Mouse (Mus musculus) gastrocnemius, postnatal 36 days (tissue): Measurements from ENCODE around the gene Ppara. TPM values are rescaled to one million over a fixed set of nuclear protein-coding genes. Genes with fewer than 3 reads are reported as not detected.
A peak's percentile ranks its signal among the peaks of the same experiment; 100 is the strongest.

ENCODE experiments used
- DNase-seq, 2 experiments: peaks; one replicate each; pipeline ENCODE4 v3.0.0; 2022
- intact Hi-C: fragments of 180-260 bp; cut with DNase I; formaldehyde crosslinking; loops from one replicate; pipeline ENCODE4 v1.15.1; 2025
- microRNA-seq, 2 experiments: library from miRNA; unstranded; fragments of <30 nt; microRNA quantifications; one replicate each; pipeline ENCODE4 v1.2.0; 2021
- total RNA-seq, 2 experiments: library from RNA; stranded (reverse); gene quantifications; 2 replicates each; pipeline ENCODE4 v1.2.3; 2021

Gene Ppara
- total RNA-seq, 2 experiments from 2014 or later = 14.5 to 16.5 TPM

GRCm38 (mm10) chr15:85828071-85828470, 93.3 kb downstream of the Ppara start:
- no peak for DNase-seq
- intact Hi-C loops = no loop called here

- DNase-seq = no peak
- intact Hi-C loops = no loop called here
Observed at GRCm38 (mm10) chr15:85829470-85829869, 94.7 kb downstream of the Ppara start.

- intact Hi-C loops = no loop called here
Observed at GRCm38 (mm10) chr15:85831954-85832590, 97.3 kb downstream of the Ppara start, which contains the start of gene Ttc38. Gene Ttc38, plus strand, starts transcription at chr15:85832306.

GRCm38 (mm10) chr15:85832599-85832998, 97.8 kb downstream of the Ppara start:
- no peak for DNase-seq
- intact Hi-C loops = no loop called here

More at GRCm38 (mm10) chr15:85831954-85832590, 97.3 kb downstream of the Ppara start, which contains the start of gene Ttc38:
- peak; percentile 74 to 76 for DNase-seq

GRCm38 (mm10) chr15:85835335-85835734, 100.6 kb downstream of the Ppara start:
- intact Hi-C loops = no loop called here
- no peak for DNase-seq

- DNase-seq = no peak
- intact Hi-C loops = no loop called here
Observed at GRCm38 (mm10) chr15:85836887-85837286, 102.1 kb downstream of the Ppara start.

- DNase-seq = no peak
- intact Hi-C loops = loop anchor here (1.0 kb wide), 1 partner anchor 125 kb away; no protein-coding TSS in a partner anchor
Observed at GRCm38 (mm10) chr15:85840983-85841382, 106.2 kb downstream of the Ppara start.

- DNase-seq = no peak
- intact Hi-C loops = loop anchor here (1.0 kb wide), 1 partner anchor 126 kb away; no protein-coding TSS in a partner anchor
Observed at GRCm38 (mm10) chr15:85841796-85842360, 107.1 kb downstream of the Ppara start.

GRCm38 (mm10) chr15:85845071-85845470, 110.3 kb downstream of the Ppara start:
- no peak for DNase-seq
- intact Hi-C loops = no loop called here

- DNase-seq = no peak
- intact Hi-C loops = no loop called here
Observed at GRCm38 (mm10) chr15:85851656-85852392, 117.0 kb downstream of the Ppara start.

Small RNA genes within 50 kb of the gene (microRNA-seq; reads per million reads assigned to microRNA genes)
- gene Mirlet7b (23,454 to 26,095 reads per million in 2 experiments), gene Mirlet7c-2 (749 to 939 reads per million in 2 experiments)

Other genes with a start within 250 kb of the Ppara start
- not detected for gene 7530416G11Rik, start 231.8 kb upstream of the Ppara start, total RNA-seq
- not detected for gene Wnt7b, start 152.5 kb upstream of the Ppara start, total RNA-seq
- 10 to 100 TPM; 33.9 to 41.5 TPM for gene Cdpf1, start 76.7 kb downstream of the Ppara start, total RNA-seq
- gene Pkdrej, start 86.8 kb downstream of the Ppara start, total RNA-seq = under 1 TPM; 0.12 to 0.31 TPM
- gene Ttc38, start 97.3 kb downstream of the Ppara start, total RNA-seq = 1 to 10 TPM; 2.8 to 4.7 TPM
- under 1 TPM; 0.27 to 0.28 TPM for gene Gtse1, start 124.8 kb downstream of the Ppara start, total RNA-seq
- 10 to 100 TPM in 1 of 2 experiments, 1 to 10 TPM in 1; 9.1 to 12.1 TPM for gene Trmu, start 144.3 kb downstream of the Ppara start, total RNA-seq